Mouse (Mus musculus) spleen, adult 2 months (tissue): ENCODE data around the gene Tnip1. TPM values are rescaled to one million over a fixed set of nuclear protein-coding genes. Genes with fewer than 3 reads are reported as not detected.
A peak's percentile ranks its signal among the peaks of the same experiment; 100 is the strongest.

Experiments
- DNase-seq, 2 experiments: peaks; one replicate each; pipeline versions ENCODE4 v3.0.0 to v3.0.0-alpha.2; 2012 to 2021; ENCODE audit warnings: low spot score in 2 of 2, low read depth in 1 of 2
- H3K27ac ChIP-seq: fragments of 200-500 bp; 2 replicates; pipeline ENCODE4 v1.5.1; 2012; ENCODE audit warnings: low read length, inconsistent platforms; ENCODE audit not compliant: insufficient read depth
- H3K27me3 ChIP-seq: fragments of 200-500 bp; 2 replicates; pipeline ENCODE4 v1.6.1; 2012; ENCODE audit warnings: mild to moderate bottlenecking, moderate library complexity, low read length, inconsistent platforms; ENCODE audit not compliant: control insufficient read depth, insufficient read depth
- H3K36me3 ChIP-seq: fragments of 200-500 bp; 2 replicates; pipeline ENCODE4 v1.6.1; 2012; ENCODE audit warnings: mild to moderate bottlenecking, low read length, inconsistent platforms; ENCODE audit not compliant: control insufficient read depth, insufficient read depth
- H3K4me1 ChIP-seq: fragments of 200-500 bp; 2 replicates; pipeline ENCODE4 v1.6.1; 2011; ENCODE audit warnings: inconsistent platforms; ENCODE audit not compliant: control insufficient read depth, insufficient read depth, insufficient read length
- H3K4me3 ChIP-seq: fragments of 200-500 bp; 2 replicates; pipeline ENCODE4 v1.5.1; 2011; ENCODE audit warnings: mild to moderate bottlenecking, inconsistent platforms; ENCODE audit not compliant: insufficient read depth, insufficient read length; ENCODE audit errors: extremely low read depth
- CTCF ChIP-seq: fragments of 200-500 bp; IDR thresholded peaks from 2 replicates; pipeline ENCODE4 v1.5.1; 2011; ENCODE audit warnings: mild to moderate bottlenecking, inconsistent platforms; ENCODE audit not compliant: insufficient read depth, insufficient read length, insufficient replicate concordance; ENCODE audit errors: extremely low read depth
- POLR2A ChIP-seq: fragments of 200-500 bp; IDR thresholded peaks from 2 replicates; pipeline ENCODE4 v1.6.1; 2011; ENCODE audit warnings: low read depth, low read length, inconsistent platforms
- WGBS: fragments of 180-500 bp; shearing (Covaris S2); methylation state at CpG from one replicate; pipeline ENCODE4 v1.1.7; 2018; 5-methylcytosine and 5-hydroxymethylcytosine counted together
- polyA plus RNA-seq: library from polyadenylated mRNA; depleted of rRNA; stranded (reverse); fragments of >200 nt; gene quantifications from 2 replicates; pipeline ENCODE4 v1.2.3, GENCODE M21; 2012

Tnip1 gene
- polyA plus RNA-seq, 1 experiment: 54.6 TPM

GRCm38 (mm10) chr11:54906466-54906865 is 56.3 kb downstream of the Tnip1 start:
- Histone ChIP-seq H3K4me1 (no peaks in the 10 kb centered on the region; the same call in 1 of the 2 replicates), H3K27me3 (peaks cover 2% of the 10 kb centered on the region), H3K4me3 (no peak overlapping the region), H3K36me3 (peaks cover 21% of the 10 kb centered on the region), H3K27ac (no peak overlapping the region)
- WGBS: 70% methylated on average over 4 of the region's 4 CpGs
- TF ChIP-seq CTCF (no peak), POLR2A (no peak)
- no peak for DNase-seq

DNA sequence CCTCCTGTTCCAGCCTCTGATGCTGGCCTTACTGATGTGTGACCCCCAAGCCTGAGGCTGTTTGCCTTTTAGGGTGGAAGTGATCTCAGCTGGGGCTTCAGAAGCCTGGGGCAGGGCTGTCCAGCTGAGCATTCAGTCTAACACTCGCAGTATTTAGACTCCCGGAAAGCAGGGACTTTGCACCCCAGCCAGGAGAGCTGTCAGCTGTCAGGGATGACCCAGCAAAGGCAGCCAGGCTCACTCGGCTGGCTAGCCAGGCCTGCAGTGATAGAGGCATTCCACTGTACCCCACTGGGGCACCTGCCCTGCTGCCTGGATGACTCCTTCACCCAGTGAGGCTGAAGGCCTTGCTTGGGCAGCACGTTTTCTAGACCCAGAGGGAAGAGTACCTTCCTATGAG is 56.8 kb downstream of the Tnip1 start:
- peaks cover 16% of the 10 kb centered on the region for H3K36me3 ChIP-seq

DNA sequence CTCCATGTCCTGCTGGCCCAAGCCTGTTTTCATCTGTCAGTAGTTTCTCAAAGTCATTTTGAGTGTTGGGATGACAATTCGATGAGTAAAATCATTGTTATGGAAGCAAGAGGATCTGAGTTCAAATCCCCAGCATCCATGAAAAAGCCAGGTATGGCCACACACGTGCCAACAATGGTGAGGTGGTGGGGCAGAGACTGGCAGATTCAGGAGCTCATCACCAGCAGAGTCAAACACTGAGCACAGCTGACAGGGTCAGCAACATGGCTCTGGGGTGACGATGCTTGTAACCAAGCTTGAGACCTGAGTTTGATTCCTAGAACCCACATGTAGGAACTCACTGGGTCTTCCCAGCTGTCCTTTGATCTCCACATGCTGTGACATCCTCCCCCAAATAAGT is 57.6 kb downstream of the Tnip1 start:
- Histone ChIP-seq H3K4me3 (no peak overlapping the region), H3K4me1 (no peaks in the 10 kb centered on the region; the same call in 1 of the 2 replicates), H3K27ac (no peak overlapping the region), H3K36me3 (peaks cover 11% of the 10 kb centered on the region), H3K27me3 (peaks cover 2% of the 10 kb centered on the region)
- TF ChIP-seq POLR2A (no peak), CTCF (no peak)
- WGBS: 94% methylated on average over 3 of the region's 3 CpGs
- DNase-seq: no peak

More for the DNA sequence above, 56.8 kb downstream of the Tnip1 start:
- no peak for DNase-seq
- Histone ChIP-seq H3K27ac (no peak overlapping the region), H3K27me3 (peaks cover 2% of the 10 kb centered on the region), H3K4me3 (no peak overlapping the region), H3K4me1 (no peaks in the 10 kb centered on the region; the same call in 1 of the 2 replicates)
- no peak for TF ChIP-seq POLR2A
- no peak for TF ChIP-seq CTCF
- 82% methylated on average over 4 of the region's 4 CpGs for WGBS

- WGBS: 66% methylated on average over 4 of the region's 4 CpGs
- peaks cover 5% of the 10 kb centered on the region; the same call in 1 of the 2 replicates for H3K36me3 ChIP-seq
- DNase-seq: no peak
These were observed 58.6 kb downstream of the Tnip1 start for GRCm38 (mm10) chr11:54903940-54904706.

DNA sequence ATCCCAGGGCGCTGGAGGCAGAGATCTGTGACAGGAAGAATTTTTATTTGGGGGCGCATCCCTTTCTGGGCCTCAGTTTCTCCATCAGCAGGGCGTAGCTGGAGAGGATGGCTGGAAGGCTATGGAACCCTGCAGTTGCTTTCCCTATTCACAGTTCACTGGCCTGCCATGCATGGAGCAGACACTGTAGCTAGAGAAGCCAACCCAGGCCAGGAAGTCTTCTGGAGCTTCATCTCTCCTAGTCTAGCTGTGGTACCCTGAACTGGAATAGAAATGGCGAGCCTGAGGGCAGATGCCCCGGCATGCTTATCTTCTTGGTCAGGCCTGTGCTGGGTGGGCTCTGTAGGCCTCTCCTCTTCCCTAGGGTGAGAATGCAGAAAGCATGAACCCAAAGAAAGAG is 59.4 kb downstream of the Tnip1 start:
- TF ChIP-seq CTCF (no peak), POLR2A (no peak)

More at GRCm38 (mm10) chr11:54903940-54904706, 58.6 kb downstream of the Tnip1 start:
- H3K27me3 ChIP-seq: peaks cover 2% of the 10 kb centered on the region
- no peak overlapping the region for H3K27ac ChIP-seq
- H3K4me3 ChIP-seq: no peak overlapping the region
- no peaks in the 10 kb centered on the region; the same call in 1 of the 2 replicates for H3K4me1 ChIP-seq
- TF ChIP-seq POLR2A: no peak
- TF ChIP-seq CTCF: no peak

DNA sequence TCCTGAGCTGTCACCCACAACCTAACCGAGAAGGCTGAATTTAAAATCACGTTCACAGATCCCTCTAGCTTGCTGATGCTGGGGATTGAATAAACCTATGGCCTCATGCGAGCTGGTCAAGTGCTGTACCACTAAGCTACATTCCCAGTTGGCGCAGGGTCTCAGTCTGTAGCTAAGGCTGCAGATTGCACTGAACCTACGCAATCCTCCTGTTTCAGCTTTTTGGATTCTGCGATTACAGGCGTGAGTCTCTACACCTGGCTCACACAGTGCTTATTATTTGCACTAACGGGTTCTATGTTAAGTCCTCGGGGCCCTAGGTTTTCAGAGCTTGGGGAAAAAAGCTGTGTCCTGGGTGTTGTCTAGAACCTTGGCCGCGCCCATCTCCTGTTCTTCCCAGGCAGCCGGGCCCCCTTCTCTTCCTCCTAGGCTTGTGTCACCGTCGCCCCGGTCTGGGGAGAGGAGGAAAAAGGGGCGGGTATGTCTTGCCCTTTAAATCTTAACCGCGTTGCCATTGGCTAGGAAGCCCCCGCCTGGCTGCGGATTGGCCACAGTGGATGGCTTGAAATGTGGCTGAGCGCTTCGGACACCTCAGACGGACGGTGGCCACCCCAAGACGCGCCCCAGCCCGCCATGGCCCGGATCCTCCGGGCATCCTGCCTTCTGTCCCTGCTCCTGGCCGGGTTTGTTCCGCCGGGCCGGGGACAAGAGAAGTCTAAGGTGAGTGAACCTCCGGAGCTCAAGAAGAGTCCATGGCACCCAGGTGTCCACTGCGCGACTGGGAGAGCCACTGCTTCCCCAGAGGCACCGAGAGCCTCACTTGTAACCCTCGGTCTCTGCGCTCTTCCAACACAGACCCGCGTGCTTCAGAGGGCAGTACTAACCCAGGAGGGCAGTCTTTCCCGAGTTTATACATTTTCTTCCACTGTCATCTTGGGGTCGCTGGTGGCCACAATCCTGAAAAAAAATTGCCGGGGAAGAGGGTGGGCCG is 60.1 kb downstream of the Tnip1 start, which contains the start of gene Gpx3:
Gene Gpx3, plus strand, starts transcription at position 121 of the 991 bp plus-strand sequence.
- no peak within 1 kb of the TSS; the same call in 1 of the 2 replicates for H3K27ac ChIP-seq
- WGBS: 20% methylated on average over 45 of the region's 45 CpGs
- peaks cover 2% of the 10 kb centered on the region for H3K27me3 ChIP-seq
- H3K4me1 ChIP-seq: no peaks in the 10 kb centered on the region; the same call in 1 of the 2 replicates
- peak within 1 kb of the TSS; percentile 41; the same call in 1 of the 2 replicates for H3K4me3 ChIP-seq
- no peak for DNase-seq
- no peaks in the 10 kb centered on the region for H3K36me3 ChIP-seq
- TF ChIP-seq CTCF (no peak), POLR2A (no peak)

More for the DNA sequence above, 59.4 kb downstream of the Tnip1 start:
- no peak for DNase-seq
- Histone ChIP-seq H3K27ac (no peak overlapping the region; the same call in 1 of the 2 replicates), H3K36me3 (no peaks in the 10 kb centered on the region), H3K27me3 (peaks cover 2% of the 10 kb centered on the region), H3K4me3 (no peak overlapping the region), H3K4me1 (no peaks in the 10 kb centered on the region; the same call in 1 of the 2 replicates)
- WGBS: 88% methylated on average over 5 of the region's 5 CpGs
